Mouse (Mus musculus) thymus, postnatal 0 days (tissue): ENCODE results near the gene Sord. TPM values are rescaled to one million over a fixed set of nuclear protein-coding genes. Genes with fewer than 3 reads are reported as not detected.

ENCODE experiments used
- DNase-seq: peaks from one replicate; pipeline ENCODE4 v3.0.0-alpha.2; 2015; ENCODE audit warnings: low spot score
- polyA plus RNA-seq: library from polyadenylated mRNA; unstranded; fragments of >200 nt; fragmentation: Nextera tagmentation; extraction: Ambion mirVana; gene quantifications from 2 replicates; pipeline ENCODE4 v1.2.1, GENCODE M21; 2015

Gene Sord
- polyA plus RNA-seq, 1 experiment from 2014 or later: 48.9 TPM

DNA sequence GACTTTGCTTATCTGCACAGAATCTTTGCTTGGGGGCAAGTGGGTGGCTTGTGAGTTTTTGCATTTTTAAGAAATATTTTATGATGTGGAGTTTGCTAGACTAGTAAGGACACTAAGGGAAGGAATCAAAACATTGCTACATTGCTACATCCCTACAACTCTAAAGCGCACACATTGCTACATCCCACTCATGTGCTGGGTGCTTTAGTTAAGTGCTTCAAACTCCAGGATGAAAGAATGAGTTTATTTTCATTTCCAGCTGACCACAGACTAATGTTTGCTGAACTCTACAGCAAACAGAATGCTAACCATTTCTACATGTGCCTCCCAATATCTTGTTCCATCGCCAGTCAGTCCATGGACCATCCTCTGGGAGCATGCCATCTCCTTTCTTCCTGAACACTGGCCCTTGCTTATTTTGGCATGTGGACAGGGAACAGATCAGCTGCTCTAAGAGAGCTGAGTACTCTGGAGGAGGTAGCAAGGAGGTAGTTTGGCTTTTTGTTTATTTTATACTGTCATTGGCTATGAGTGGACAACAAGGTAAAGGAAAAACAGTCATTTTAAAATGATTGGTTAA is 3.4 kb downstream of the Sord start:
- no peak for DNase-seq

DNA sequence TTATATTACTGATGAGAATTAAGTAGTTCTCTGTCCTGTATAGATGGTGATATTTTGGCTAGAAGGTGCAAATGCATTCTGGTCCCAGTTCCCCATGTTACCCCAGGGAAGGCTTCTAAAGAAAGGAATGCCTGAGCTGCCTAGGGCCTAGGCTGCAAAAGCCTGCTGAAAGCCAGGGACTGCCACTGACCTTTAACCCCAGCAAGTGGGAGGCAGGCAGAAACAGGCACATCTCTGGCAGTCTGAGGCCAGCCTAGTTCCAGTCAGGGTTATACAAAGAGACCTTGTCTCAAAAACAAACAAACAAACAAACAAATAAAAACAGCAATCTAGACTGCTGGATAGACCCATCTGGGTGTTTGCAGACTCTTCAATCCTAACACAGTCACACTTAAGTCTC is 6.2 kb downstream of the Sord start:
- DNase-seq: no peak

DNA sequence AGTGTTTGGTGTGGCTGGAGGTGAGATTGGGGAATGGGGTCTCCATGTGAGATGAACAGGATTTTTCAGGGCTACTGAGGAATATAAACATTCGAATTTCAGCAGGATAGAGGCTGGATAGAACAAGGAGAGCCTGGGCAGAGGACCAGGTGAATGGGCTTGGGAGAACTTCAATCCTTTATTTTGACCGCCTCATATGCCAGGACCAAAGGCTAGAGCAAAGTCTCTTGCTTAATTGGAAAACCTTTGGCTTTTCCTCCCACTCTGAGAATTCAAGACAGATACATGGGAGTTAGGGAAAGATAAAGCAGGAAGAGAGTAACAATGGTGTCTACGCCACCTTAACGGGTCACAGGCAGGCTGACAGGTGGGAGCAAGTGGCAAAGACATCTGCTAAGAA is 6.7 kb downstream of the Sord start:
- no peak for DNase-seq

DNA sequence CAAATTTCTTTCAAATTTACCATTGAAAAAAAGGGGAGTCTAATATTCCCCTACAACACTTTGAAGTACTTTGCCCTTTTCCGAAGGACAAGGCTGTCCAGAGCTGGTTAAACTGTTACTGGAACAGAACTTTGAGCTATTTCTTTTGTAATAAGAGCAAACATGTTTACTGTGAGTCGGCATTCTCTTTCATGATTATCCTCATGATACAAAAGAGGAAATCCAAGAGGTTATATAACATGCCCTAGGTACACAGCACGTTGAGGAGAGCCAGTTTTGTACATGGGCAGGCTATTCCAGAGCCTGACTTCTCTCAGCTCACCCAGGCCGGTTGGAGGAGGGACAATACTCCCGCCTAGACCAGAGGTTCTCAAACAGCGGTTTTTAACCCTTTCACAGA is 7.4 kb downstream of the Sord start:
- no peak for DNase-seq

DNA sequence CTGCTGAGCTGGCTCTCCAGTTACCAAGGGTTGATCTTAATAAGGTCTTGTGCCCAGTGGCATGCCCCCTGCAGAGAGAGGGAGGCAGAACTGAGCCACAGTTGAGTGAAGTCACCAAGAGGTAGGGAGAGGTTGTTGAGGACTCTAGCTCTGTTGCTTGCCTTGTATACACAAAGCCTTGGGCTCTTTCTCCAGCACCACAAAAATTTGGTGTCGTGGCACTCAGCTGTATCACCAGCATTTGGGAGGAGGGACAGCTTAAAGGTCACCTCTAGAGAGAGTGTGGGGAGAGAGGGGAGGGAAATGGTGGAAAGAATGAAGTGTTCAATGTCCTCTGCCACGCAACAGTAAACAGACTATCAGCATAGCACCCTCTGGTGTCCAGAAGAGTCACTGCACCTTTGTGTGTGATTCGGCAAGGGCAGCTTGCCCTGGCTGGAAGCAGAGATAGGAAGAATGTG is 9.2 kb downstream of the Sord start:
- peak; percentile 81 for DNase-seq

DNA sequence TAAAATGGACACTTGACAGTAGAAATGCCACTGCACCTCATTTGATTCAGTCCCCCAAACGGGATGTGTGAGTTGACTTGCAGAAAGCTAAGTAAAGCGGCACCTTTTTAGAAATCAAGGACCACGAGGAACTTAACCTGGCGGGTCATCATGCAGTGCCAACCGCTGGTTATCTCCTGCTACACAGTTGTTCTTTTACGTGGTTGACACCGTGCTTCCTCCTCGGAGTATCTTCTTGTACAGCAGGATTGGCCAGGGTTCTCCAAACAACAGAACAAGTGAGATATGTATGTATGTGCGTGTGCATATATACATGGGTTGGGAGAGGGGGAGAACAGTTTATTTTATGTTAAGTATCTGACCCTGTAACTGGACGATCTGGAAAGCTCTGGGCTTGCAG is 13.2 kb downstream of the Sord start:
- no peak for DNase-seq

DNA sequence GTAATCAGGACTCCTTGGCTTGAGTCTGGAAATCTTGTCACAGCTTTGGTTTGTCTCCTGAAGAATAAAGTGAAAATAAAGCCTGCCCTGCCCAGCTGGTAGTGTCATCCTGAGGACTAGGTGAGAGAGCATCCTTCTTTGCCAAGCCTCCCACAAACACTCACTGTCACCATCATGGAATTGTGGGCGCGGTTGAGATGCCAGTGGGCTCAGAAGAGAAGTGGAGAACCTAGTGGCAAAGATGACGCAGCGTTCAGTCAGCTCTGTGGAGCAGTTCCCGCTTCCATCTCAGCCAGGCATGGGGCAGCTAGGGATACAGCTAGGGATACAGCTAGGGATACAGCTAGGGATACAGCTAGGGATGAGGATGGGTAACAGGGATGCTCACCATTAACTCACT is 21.4 kb downstream of the Sord start:
- no peak for DNase-seq

DNA sequence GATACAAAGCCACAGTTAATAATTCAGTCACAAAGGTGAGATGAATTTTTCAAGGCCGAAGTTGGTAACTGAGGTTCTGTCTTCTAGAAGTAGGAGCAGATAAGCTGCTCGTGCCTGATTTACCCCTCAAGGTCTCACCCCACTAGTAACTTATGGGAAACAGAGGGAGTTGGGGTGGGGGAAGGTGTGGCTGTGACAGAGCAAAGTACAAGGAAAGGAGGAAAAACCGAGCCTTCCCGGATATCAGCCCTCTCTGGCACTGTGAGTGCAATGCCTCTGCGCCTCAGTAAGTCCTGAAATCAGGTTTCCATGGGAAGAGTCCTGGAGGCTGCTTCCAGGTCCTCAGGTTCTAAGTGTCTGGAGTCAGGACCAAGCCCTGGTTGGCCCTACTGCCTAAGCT is 26.2 kb downstream of the Sord start:
- no peak for DNase-seq

DNA sequence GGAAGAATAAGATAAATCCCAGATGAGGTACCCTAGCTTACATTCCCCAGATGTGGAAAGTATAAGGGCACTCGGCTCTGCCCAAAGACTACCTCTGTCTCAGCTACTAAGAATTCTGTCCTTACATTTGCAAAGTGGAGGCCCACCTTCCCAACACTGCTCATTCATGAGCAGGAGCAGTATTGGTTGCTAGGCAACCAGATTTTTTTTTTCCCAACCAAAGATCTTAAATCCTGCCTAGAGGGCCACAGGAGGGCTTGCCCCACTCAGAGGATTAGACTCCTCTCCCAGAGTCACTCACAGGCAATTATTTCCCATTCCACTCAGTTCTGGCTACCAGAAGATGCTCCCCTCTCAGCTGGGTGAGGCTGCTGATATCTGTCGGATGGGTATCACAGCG is 30.1 kb downstream of the Sord start:
- no peak for DNase-seq

DNA sequence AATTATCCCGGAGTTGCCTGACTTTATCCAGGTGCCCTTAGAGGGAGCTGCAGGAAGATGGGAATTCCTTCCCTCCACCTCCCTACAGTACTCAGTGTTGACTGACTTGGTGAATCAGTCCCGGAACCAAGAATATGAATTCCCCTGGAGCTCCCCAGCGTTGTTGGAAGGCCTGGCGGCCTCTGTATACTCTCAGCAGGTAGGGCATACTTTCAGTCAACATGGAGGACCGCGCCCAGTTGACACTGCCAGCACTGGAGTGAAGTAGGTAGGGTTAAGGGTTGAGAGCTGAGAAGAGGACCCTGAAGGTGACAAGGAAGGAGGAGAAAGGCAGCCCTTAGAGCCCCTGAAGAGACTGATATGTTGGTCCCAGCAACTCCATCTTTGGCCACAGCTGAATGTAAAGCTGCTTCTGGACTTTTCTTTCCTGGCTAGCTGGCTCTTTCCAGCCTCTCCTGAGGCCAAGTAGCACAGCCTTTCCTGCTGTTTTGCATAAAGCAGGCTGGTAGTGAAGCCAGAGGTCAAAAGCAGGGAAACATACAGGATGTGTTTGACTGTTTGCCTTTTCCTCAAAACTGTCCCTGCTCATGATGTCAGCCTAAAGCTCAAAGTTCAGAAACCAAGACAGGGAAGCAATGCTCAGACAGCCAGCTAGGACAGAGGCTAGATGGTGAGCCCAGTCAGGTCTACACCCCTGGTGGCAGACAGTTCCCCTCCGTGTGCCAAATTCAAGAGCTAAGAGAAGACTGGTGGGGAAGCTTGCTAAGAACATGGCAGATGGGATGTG is 32.1 kb downstream of the Sord start:
- no peak for DNase-seq

DNA sequence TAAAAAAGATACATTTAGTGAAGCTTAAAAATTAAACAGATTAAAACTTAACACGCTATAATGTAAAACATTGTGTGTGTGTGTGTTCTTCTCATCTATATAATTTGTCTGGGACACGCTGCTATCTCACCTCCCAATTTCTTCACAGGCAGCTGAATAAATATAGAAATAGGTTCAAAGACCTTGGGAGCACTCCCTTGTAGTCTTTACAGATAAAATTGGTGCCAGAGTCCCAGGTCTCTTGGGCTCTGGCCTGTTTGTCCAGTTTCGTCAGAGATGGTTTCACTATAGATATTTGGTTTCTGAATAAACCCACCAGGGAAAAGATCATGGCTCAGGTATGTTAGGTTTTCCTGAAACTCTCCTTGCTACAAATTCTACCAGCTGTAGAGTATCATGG is 44.2 kb downstream of the Sord start:
- DNase-seq: no peak

DNA sequence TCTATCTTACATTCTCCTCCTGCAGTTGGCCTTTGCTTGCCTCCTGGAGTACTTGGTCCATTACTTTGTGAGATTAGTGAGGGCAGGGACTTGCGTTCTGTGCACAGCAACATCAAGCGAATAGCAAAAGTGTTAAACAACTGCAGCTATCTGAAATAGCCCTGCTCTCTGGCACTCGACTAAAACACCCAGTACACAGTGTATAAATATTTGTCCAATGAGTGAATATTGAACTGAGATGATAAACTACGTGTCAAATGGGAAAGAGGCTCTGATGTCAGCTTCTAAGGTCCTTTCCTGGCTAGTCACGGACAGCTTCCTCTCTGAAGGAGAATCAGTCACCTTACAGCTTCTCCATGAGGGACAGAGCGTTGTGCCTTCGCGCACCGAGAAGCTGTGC is 49.5 kb downstream of the Sord start:
- DNase-seq: no peak

DNA sequence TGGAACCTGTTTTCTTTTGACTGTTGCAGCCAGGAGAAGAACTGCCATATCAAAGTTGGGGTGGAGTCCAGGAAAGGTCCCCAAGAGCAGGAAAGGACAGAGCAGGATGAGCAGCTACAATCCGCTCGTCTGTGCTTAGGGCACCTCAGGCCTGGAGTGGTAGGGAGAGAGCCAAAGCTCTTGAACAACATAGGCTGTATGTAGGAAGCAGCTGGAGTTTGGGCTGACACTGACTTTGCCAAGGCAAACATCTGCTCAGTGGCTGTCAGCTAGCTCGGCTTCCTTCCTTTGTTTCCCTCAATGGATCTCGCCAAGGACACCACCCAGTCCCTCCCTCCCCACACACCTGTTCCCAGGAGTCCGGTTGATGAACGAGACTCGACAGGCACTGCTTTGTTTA is 51.6 kb downstream of the Sord start:
- DNase-seq: no peak

DNA sequence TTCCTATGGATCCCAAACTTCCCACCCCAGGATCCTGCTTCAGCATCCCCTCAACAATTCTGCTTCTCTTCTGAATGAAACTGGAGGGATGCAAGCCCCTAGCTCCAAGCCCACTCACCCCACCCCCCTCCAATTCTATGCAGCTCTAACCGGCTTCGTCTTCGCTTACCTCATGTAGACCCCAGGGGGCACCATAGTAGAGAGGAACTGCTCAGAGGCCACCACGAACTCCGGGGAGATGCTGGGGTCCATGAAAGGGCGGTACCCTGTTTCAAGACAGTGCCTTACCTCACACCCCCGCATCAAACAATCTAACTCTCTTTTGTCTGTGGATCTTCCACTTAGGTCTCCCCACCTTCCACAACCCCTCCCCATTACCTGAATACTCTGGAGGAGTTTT is 60.4 kb downstream of the Sord start:
- DNase-seq: peak; percentile 52

DNA sequence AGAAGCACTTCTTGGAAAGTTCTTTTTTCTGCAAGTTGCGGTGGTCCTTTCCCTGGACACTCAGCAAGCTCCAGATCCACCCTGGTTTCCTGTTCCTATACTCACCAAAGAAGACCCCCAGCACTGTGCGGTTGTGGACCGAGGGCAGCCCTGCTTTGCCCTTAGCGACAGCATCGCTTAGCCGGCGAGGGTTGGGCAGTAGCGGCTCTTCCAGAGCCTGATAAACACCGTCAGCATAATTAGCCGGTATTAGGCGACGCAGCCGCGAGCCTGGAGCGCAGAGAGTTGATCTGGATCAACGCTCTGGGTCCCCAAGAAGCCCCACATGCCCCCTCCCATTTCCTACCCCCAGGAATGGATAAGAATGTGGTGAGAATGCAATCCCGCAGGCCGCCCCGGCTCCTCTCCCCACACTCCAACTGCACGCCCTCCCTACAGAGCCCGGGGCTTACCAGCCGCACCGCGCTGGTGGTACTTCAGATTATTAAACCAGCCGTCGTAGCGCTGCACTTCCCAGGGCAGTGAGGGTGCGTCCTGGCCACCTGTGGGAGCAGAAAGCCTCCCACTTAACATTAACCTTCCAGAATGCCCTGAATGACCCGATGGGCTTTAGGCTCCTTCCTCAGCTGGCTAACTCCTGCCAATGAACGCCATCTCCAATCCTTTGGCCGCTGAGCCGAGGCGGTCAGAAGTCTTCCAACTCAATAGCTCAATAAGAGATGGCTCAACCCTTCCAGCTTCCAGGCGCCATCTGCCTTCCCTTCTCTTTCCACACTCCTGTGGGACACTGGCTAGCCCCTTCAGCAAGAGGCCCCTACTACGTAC is 62.9 kb downstream of the Sord start:
- no peak for DNase-seq

DNA sequence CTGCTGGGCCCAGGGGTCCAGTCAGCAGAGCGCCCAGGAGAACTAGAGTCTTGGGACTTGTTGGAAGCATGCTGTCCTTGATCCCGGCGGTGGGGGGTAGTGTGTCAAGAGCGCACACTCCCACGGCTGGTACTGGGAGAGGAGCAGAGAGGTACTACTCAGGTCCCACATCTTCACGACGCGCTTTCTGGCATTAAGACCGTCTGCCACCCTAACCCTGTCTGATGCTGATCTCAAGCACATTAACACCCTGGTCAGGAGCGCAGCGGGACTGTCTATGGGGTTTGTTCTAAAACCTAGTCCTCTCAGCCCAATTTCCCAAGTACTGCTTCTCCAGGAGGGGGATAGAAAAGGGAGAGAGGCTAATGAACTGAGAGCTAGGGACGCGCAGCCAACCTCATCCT is 63.5 kb downstream of the Sord start, which contains the start of gene Duox2:
Gene Duox2 (minus strand): TSS at position 354 of the 404 bp plus-strand sequence.
- DNase-seq: no peak

DNA sequence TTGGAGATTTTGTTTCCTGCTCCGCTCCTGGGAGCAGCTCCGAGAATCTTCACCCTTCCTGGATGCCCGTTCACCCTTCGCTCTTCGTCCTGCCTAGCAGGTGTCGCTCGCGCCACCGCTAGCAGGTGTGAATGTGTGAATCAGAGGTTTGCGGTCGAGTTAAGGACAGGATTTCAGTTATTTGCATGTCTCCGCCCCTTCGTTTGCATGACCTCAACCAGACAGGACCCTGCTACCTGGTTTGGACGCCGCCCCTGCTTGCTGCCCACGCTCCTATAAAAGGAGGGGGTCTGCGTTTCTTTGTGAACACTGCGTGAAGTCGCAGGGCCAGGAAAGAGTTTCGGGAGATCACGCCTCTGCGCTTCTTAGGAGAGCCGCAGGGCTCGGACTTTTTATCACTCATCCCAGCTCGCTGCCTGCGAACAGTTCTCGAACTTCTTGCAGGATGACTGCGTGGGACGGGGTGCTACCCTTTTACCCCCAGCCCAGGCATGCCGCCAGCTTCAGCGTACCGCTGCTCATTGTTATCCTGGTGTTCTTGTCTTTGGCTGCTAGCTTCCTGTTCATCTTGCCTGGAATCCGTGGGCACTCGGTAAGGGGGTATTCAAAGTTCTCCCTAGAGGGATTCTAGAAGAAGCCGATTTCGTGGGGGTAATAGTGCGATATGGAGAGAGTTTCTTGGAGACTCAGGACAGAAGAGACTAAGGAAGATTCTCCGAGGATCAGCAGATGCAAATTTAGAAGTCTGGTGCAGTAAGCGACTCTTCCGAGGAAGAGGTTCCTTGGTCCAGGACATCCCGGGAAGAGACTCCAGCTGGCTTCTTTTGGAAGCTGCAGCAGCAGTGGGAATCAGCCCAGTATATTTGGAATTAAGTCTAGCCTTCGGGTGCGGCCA is 64.3 kb downstream of the Sord start, which contains the start of gene Duoxa2:
Gene Duoxa2 (plus strand): TSS at position 305 of the 895 bp plus-strand sequence.
- DNase-seq: peak; percentile 64

DNA sequence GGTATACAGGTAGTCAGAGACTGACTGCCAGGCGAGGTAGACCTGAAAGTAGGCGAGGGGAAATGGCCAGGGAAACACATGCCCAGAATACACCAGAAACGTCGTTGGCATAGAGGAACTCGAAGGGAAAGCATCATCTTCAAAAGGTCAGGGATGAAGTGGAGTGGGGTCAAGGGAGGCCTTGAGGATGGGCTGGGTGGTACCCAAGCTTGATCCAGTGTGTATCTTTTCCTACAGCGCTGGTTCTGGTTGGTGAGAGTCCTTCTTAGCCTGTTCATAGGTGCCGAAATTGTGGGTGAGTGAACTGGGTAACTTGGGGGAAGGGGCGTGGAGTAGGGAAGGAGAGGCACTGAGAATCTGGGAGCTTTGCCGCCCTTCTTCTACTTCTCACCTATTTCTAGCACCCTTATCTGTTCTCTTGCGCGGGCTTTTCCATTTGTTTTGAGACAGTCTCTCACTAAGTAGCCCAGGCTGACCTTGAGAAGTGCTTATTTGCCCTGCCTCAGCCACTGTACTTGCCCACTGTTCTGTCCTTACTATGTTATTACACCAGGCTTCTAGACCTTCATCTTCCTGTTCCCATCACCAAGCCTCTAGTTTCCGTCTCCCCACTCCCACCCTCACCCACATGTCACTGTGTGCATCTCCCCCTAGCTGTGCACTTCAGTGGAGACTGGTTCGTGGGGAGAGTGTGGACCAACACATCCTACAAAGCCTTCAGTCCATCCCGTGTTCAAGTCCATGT is 65.5 kb downstream of the Sord start:
- no peak for DNase-seq

DNA sequence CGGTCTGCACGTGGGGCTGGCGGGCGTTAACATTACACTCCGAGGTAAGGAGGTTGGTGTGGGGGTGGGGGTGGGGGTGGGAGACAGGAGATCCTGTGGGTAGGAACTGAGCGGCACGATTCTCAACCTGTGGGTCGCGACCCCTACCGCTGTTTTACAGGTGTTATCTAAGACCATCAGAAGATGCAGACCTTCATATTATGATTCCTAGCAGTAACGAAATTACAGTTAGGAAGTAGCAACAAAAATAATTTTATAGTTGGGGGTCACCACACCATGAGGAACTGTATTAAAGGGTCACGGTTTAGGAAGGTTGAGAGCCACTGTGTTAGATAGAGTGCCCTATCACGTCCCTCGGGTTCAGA is 66.1 kb downstream of the Sord start:
- no peak for DNase-seq
